Mouse (Mus musculus): Measurements from ENCODE around the gene Ccdc24.

- TF ChIP-seq CTCF (IDR thresholded peaks at IDR 0.05; ENCODE audit: extremely low read depth, insufficient read depth, insufficient read length, insufficient replicate concordance) (no peak), POLR2A (IDR thresholded peaks at IDR 0.05; ENCODE audit: low read depth, low read length) (no peak)
Observed at GRCm38 (mm10) chr4:117917847-117918246, 45.5 kb upstream of the Ccdc24 start.

Measured in spleen, adult 2 months (tissue).